ENCODE assay signal across 8 mouse cellular contexts in genomic region chr6:42372816-42373547, GRCm38 (mm10). TPM values are rescaled to one million over a fixed set of nuclear protein-coding genes. Genes with fewer than 3 reads are reported as not detected.
DNase-seq lines count a peak whose midpoint lies in the region; ATAC-seq and TF ChIP-seq lines count a peak whose summit lies in the region.

Gene Epha1 (minus strand): TSS chr6:42373268.

- peak; percentile 72 for ATAC-seq in hindbrain, embryonic 15.5 days (ENCODE audit: low FRiP score, low read depth)
- ATAC-seq in midbrain, embryonic 15.5 days (replicated peaks), result peak; percentile 83

- H3K27me3 ChIP-seq in hindbrain, embryonic 15.5 days, result no peaks in the 10 kb centered on the region
- H3K27me3 ChIP-seq in midbrain, embryonic 15.5 days (replicated peaks), result 0 out of 2 replicates have a peak, but pooled peaks cover 7% of the 10 kb centered on the region

- H3K9me3 ChIP-seq in hindbrain, embryonic 15.5 days, result no peaks in the 10 kb centered on the region
- H3K9me3 ChIP-seq in midbrain, embryonic 15.5 days, result no peaks in the 10 kb centered on the region

- H3K4me1 ChIP-seq in hindbrain, embryonic 15.5 days (replicated peaks), result peaks cover 15% of the 10 kb centered on the region
- peaks cover 14% of the 10 kb centered on the region for H3K4me1 ChIP-seq in midbrain, embryonic 15.5 days

- H3K9ac ChIP-seq in hindbrain, embryonic 15.5 days, result no peak within 1 kb of the TSS
- H3K9ac ChIP-seq in midbrain, embryonic 15.5 days, result peak within 1 kb of the TSS; percentile 48

- no peaks in the 10 kb centered on the region for H3K36me3 ChIP-seq in hindbrain, embryonic 15.5 days
- H3K36me3 ChIP-seq in midbrain, embryonic 15.5 days (replicated peaks), result no peaks in the 10 kb centered on the region

- no peak for TF ChIP-seq POLR2A in brain, embryonic 14.5 days (IDR thresholded peaks at IDR 0.05; ENCODE audit: borderline replicate concordance, extremely low read depth, insufficient read depth, insufficient read length, poor library complexity, severe bottlenecking)

- 1% methylated on average over 34 of the region's 36 CpGs for WGBS in hindbrain, embryonic 15.5 days
- under 1% methylated on average over 36 of the region's 36 CpGs for WGBS in midbrain, embryonic 15.5 days

- no peak within 1 kb of the TSS for H3K27ac ChIP-seq in hindbrain, embryonic 15.5 days (replicated peaks)
- H3K27ac ChIP-seq in midbrain, embryonic 15.5 days, result no peak within 1 kb of the TSS

- peak; percentile 61; the same call in 1 of the 2 replicates for TF ChIP-seq CTCF in brain, embryonic 14.5 days (IDR thresholded peaks at IDR 0.05; ENCODE audit: borderline replicate concordance, extremely low read depth, insufficient read depth, insufficient read length)

- DNase-seq in right cerebral cortex, adult 18-20 months, result peak; percentile 48
- no peak for DNase-seq in right cerebral cortex, postnatal 25 days
- DNase-seq in brain, embryonic 14.5 days (ENCODE audit: low read depth), result peak; percentile 83
- DNase-seq in fat pad, adult 2 months (ENCODE audit: extremely low read depth, low read depth, low spot score), result peak; percentile 67
- DNase-seq in liver, result peak; percentile 71
- DNase-seq in thymus, postnatal 14 days, result peak; percentile 75

- H3K4me3 ChIP-seq in hindbrain, embryonic 15.5 days, result peak within 1 kb of the TSS; percentile 42
- H3K4me3 ChIP-seq in midbrain, embryonic 15.5 days, result peak within 1 kb of the TSS; percentile 51

- H3K4me2 ChIP-seq in hindbrain, embryonic 15.5 days, result peak within 1 kb of the TSS; percentile 97
- peak within 1 kb of the TSS; percentile 99 for H3K4me2 ChIP-seq in midbrain, embryonic 15.5 days

RNA-seq across cellular contexts. Expression of gene Epha1, which starts in this region (rescaled TPM):
- polyA plus RNA-seq in brain, embryonic 14.5 days (2012; rRNA removed), result 1.2 and 1.3 TPM in 2 replicates
- 0.29 and 0.56 TPM in 2 replicates for polyA plus RNA-seq in hindbrain, embryonic 15.5 days (2015; fragmentation: Nextera tagmentation; extraction: Ambion mirVana)
- 0.37 and 0.43 TPM in 2 replicates for polyA plus RNA-seq in midbrain, embryonic 15.5 days (2015; fragmentation: Nextera tagmentation; extraction: Ambion mirVana)

Comparison
In these comparisons a context has a peak if more than half of its experiments do, and no peak if none do; other contexts are left out.
1. Peak in ATAC-seq, H3K4me3 ChIP-seq and H3K4me2 ChIP-seq in hindbrain, embryonic 15.5 days; RNA of the gene not detected or under 1 TPM.
2. Peak in ATAC-seq, H3K4me3 ChIP-seq, H3K9ac ChIP-seq and H3K4me2 ChIP-seq in midbrain, embryonic 15.5 days; RNA of the gene not detected or under 1 TPM.